Mouse (Mus musculus): ENCODE measurements around the gene Nek2. TPM values are rescaled to one million over a fixed set of nuclear protein-coding genes. Genes with fewer than 3 reads are reported as not detected.

The Nek2 gene
- polyA plus RNA-seq, 1 experiment from 2014 or later = 70.8 TPM

GRCm38 (mm10) chr1:191802820-191803655, 18.2 kb upstream of the Nek2 start:
- Histone ChIP-seq H3K4me3 (no peak overlapping the region), H3K9me3 (no peaks in the 10 kb centered on the region; the same call in 1 of the 2 replicates), H3K36me3 (replicated peaks) (no peaks in the 10 kb centered on the region), H3K27ac (no peak overlapping the region), H3K4me1 (no peaks in the 10 kb centered on the region), H3K27me3 (ENCODE audit: poor library complexity, severe bottlenecking) (no peaks in the 10 kb centered on the region)
- DNase-seq (ENCODE audit: extremely low spot score, low spot score) = no peak
- 76% methylated on average over 10 of the region's 10 CpGs for WGBS

- no peak overlapping the region for H3K4me3 ChIP-seq
- no peaks in the 10 kb centered on the region for H3K4me1 ChIP-seq
- no peaks in the 10 kb centered on the region for H3K27me3 ChIP-seq (ENCODE audit: poor library complexity, severe bottlenecking)
- no peak overlapping the region for H3K27ac ChIP-seq
- WGBS = 74% methylated on average over 5 of the region's 5 CpGs
- H3K36me3 ChIP-seq (replicated peaks) = no peaks in the 10 kb centered on the region
- DNase-seq (ENCODE audit: extremely low spot score, low spot score) = no peak
- H3K9me3 ChIP-seq = no peaks in the 10 kb centered on the region; the same call in 1 of the 2 replicates
These were observed 16.5 kb upstream of the Nek2 start for GRCm38 (mm10) chr1:191804747-191805146.

GRCm38 (mm10) chr1:191805788-191806187, 15.5 kb upstream of the Nek2 start:
- no peak for DNase-seq (ENCODE audit: extremely low spot score, low spot score)
- Histone ChIP-seq H3K27me3 (ENCODE audit: poor library complexity, severe bottlenecking) (no peaks in the 10 kb centered on the region), H3K9me3 (no peaks in the 10 kb centered on the region; the same call in 1 of the 2 replicates), H3K4me1 (no peaks in the 10 kb centered on the region), H3K27ac (no peak overlapping the region), H3K4me3 (no peak overlapping the region), H3K36me3 (replicated peaks) (no peaks in the 10 kb centered on the region)
- 85% methylated on average over 6 of the region's 6 CpGs for WGBS

- DNase-seq (ENCODE audit: extremely low spot score, low spot score) = no peak
- H3K9me3 ChIP-seq = no peaks in the 10 kb centered on the region; the same call in 1 of the 2 replicates
- H3K27me3 ChIP-seq (ENCODE audit: poor library complexity, severe bottlenecking) = no peaks in the 10 kb centered on the region
- no peaks in the 10 kb centered on the region for H3K36me3 ChIP-seq (replicated peaks)
- H3K4me3 ChIP-seq = no peak overlapping the region
- 95% methylated on average over 4 of the region's 4 CpGs for WGBS
- no peaks in the 10 kb centered on the region for H3K4me1 ChIP-seq
- no peak overlapping the region for H3K27ac ChIP-seq
These were observed 14.5 kb upstream of the Nek2 start for GRCm38 (mm10) chr1:191806740-191807139.

- Histone ChIP-seq H3K36me3 (replicated peaks) (no peaks in the 10 kb centered on the region), H3K27ac (no peak overlapping the region), H3K4me3 (no peak overlapping the region), H3K27me3 (ENCODE audit: poor library complexity, severe bottlenecking) (no peaks in the 10 kb centered on the region), H3K4me1 (no peaks in the 10 kb centered on the region), H3K9me3 (no peaks in the 10 kb centered on the region; the same call in 1 of the 2 replicates)
- no peak for DNase-seq (ENCODE audit: extremely low spot score, low spot score)
- 88% methylated on average over 7 of the region's 7 CpGs for WGBS
These were observed 13.3 kb upstream of the Nek2 start for GRCm38 (mm10) chr1:191807979-191808378.

- Histone ChIP-seq H3K27ac (no peak overlapping the region), H3K27me3 (ENCODE audit: poor library complexity, severe bottlenecking) (no peaks in the 10 kb centered on the region), H3K9me3 (no peaks in the 10 kb centered on the region; the same call in 1 of the 2 replicates), H3K4me3 (no peak overlapping the region), H3K4me1 (no peaks in the 10 kb centered on the region), H3K36me3 (replicated peaks) (no peaks in the 10 kb centered on the region)
- WGBS = 90% methylated on average over 12 of the region's 12 CpGs
- DNase-seq (ENCODE audit: extremely low spot score, low spot score) = no peak
These were observed 12.5 kb upstream of the Nek2 start for GRCm38 (mm10) chr1:191808688-191809223.

GRCm38 (mm10) chr1:191811774-191812173, 9.5 kb upstream of the Nek2 start:
- H3K4me3 ChIP-seq = no peak overlapping the region
- peaks cover 9% of the 10 kb centered on the region for H3K4me1 ChIP-seq
- DNase-seq (ENCODE audit: extremely low spot score, low spot score) = no peak
- H3K9me3 ChIP-seq = no peaks in the 10 kb centered on the region; the same call in 1 of the 2 replicates
- H3K27ac ChIP-seq = no peak overlapping the region
- 92% methylated on average over 12 of the region's 12 CpGs for WGBS
- H3K36me3 ChIP-seq (replicated peaks) = no peaks in the 10 kb centered on the region
- H3K27me3 ChIP-seq (ENCODE audit: poor library complexity, severe bottlenecking) = no peaks in the 10 kb centered on the region

GRCm38 (mm10) chr1:191812949-191813691, 8.1 kb upstream of the Nek2 start:
- Histone ChIP-seq H3K27ac (no peak overlapping the region), H3K9me3 (no peaks in the 10 kb centered on the region), H3K4me3 (no peak overlapping the region), H3K36me3 (replicated peaks) (no peaks in the 10 kb centered on the region), H3K27me3 (ENCODE audit: poor library complexity, severe bottlenecking) (no peaks in the 10 kb centered on the region), H3K4me1 (peaks cover 16% of the 10 kb centered on the region)
- 88% methylated on average over 13 of the region's 13 CpGs for WGBS
- no peak for DNase-seq (ENCODE audit: extremely low spot score, low spot score)

GRCm38 (mm10) chr1:191814240-191814639, 7.0 kb upstream of the Nek2 start:
- H3K27me3 ChIP-seq (ENCODE audit: poor library complexity, severe bottlenecking) = no peaks in the 10 kb centered on the region
- no peak overlapping the region for H3K27ac ChIP-seq
- H3K36me3 ChIP-seq (replicated peaks) = no peaks in the 10 kb centered on the region
- H3K9me3 ChIP-seq = no peaks in the 10 kb centered on the region
- DNase-seq (ENCODE audit: extremely low spot score, low spot score) = no peak
- peaks cover 19% of the 10 kb centered on the region for H3K4me1 ChIP-seq
- WGBS = 88% methylated on average over 4 of the region's 4 CpGs
- H3K4me3 ChIP-seq = no peak overlapping the region

GRCm38 (mm10) chr1:191814935-191815334, 6.3 kb upstream of the Nek2 start:
- peaks cover 19% of the 10 kb centered on the region for H3K4me1 ChIP-seq
- 52% methylated on average over 5 of the region's 5 CpGs for WGBS
- no peak overlapping the region for H3K4me3 ChIP-seq
- no peaks in the 10 kb centered on the region for H3K36me3 ChIP-seq (replicated peaks)
- no peak overlapping the region; the same call in 1 of the 2 replicates for H3K27ac ChIP-seq
- H3K27me3 ChIP-seq (ENCODE audit: poor library complexity, severe bottlenecking) = no peaks in the 10 kb centered on the region
- no peak for DNase-seq (ENCODE audit: extremely low spot score, low spot score)
- no peaks in the 10 kb centered on the region for H3K9me3 ChIP-seq

GRCm38 (mm10) chr1:191816596-191816995, 4.6 kb upstream of the Nek2 start:
- Histone ChIP-seq H3K36me3 (replicated peaks) (no peaks in the 10 kb centered on the region), H3K9me3 (no peaks in the 10 kb centered on the region), H3K4me3 (no peak overlapping the region), H3K4me1 (peaks cover 29% of the 10 kb centered on the region), H3K27me3 (ENCODE audit: poor library complexity, severe bottlenecking) (no peaks in the 10 kb centered on the region), H3K27ac (no peak overlapping the region)
- WGBS = 87% methylated on average over 3 of the region's 3 CpGs
- no peak for DNase-seq (ENCODE audit: extremely low spot score, low spot score)

- Histone ChIP-seq H3K4me3 (peak overlapping the region; percentile 9; the same call in 1 of the 2 replicates), H3K27me3 (ENCODE audit: poor library complexity, severe bottlenecking) (no peaks in the 10 kb centered on the region), H3K36me3 (replicated peaks) (peaks cover 3% of the 10 kb centered on the region), H3K27ac (peak overlapping the region; percentile 62), H3K9me3 (no peaks in the 10 kb centered on the region), H3K4me1 (peaks cover 36% of the 10 kb centered on the region)
- peak; percentile 85 for DNase-seq (ENCODE audit: extremely low spot score, low spot score)
- WGBS = 41% methylated on average over 19 of the region's 19 CpGs
These were observed 3.7 kb upstream of the Nek2 start for GRCm38 (mm10) chr1:191817418-191818144.

Data from forebrain, embryonic 10.5 days (tissue).